Mouse (Mus musculus): Measurements from ENCODE around the gene Commd2.

Commd2 gene

DNA sequence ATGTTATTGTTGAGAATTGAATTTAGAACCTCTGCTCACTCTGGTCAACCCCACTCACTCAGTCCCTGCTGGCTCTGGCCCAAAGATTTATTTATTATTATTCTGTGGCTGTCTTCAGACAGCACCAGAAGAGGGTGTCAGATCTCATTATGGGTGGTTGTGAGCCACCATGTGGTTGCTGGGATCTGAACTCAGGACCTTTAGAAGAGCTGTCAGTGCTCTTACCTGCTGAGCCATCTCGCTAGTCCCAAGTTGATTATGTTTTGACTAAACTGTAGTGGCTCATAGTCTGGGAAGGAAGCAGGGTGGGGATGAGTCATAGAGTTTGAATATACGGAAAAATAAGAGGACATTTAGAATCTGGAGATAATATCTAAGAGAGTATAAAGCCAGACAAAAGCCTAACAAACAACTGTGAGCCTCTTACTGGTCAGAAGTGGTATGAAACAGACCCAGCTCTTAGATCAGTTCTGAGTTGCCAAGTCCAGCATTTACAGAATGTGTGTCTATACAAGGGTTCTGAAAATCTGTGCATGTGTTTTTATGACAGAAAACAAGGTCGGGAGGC, 39.0 kb downstream of the Commd2 start:
- WGBS: 63% methylated on average over 3 of the region's 3 CpGs

GRCm38 (mm10) chr3:57611776-57612175, 39.7 kb downstream of the Commd2 start:
- 88% methylated on average over 7 of the region's 7 CpGs for WGBS

- 33% methylated on average over 1 of the region's 1 CpGs for WGBS
Observed at GRCm38 (mm10) chr3:57604618-57605015, 46.9 kb downstream of the Commd2 start.

DNA sequence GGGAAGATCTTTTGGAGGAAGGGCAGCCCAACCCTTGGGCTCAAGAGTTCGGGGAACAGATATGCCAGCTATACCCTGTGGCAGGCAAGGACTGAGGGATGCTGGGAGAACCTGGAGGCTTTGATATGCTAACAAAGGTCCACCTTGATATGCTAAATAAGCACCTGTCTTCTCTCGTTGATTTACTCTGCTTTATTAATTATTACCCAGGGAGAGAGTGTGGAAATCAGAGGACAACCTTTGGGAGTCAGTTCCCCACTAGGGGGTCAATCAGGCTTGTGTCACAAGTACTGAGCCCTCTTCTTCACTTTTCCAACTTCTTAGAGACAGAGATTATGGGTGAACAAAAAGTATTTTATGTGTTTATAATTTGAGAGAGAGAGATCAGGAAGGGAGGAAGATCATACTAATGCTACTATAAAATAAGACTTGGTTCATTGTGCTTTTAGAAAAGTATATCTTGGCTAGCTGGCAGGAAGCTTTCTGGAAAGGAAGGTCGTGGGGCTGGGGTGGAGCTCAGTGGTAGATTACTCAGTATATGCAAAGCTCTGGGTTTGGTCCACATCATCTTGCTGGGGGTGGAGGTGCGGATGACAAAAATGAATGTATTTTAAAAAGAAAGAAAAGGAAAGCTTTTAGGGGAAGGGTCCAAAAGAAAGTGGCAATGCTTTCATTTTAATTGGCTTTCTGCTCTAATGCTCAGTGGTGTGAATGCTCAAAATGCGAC, 47.5 kb downstream of the Commd2 start:
- 65% methylated on average over 5 of the region's 5 CpGs for WGBS

- WGBS: 69% methylated on average over 4 of the region's 4 CpGs
Observed at GRCm38 (mm10) chr3:57602610-57603009, 48.9 kb downstream of the Commd2 start.

DNA sequence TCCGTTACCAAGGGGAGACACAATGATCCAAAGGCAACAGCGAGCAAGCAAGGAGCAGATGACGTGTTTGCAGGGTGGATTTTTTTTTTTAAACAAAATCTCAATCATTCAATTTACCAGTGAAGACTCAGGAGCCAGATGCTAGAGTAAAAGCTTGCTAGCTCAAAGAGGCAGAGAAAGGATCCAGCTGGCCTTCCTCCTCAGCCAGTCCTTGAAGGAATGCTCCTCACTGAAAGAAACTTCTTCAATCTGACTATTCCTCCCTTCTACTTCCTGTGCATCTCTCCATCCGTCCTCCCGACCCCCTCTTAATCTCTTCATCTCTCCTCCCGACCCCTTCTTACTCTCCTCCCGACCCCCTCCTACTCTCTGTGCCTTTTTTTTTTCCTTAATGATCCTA, 54.9 kb downstream of the Commd2 start:
- 69% methylated on average over 7 of the region's 7 CpGs for WGBS

Data from cerebral cortex, adult 2 months (tissue).